ENCODE assay signal across 10 mouse cellular contexts in genomic region chr10:95489653-95490052, GRCm38 (mm10). TPM values are rescaled to one million over a fixed set of nuclear protein-coding genes. Genes with fewer than 3 reads are reported as not detected.
DNase-seq lines count a peak whose midpoint lies in the region; ATAC-seq and TF ChIP-seq lines count a peak whose summit lies in the region.
"Had no signal": no experiment of that assay in that cellular context is flagged by ENCODE, and none has a peak within 500 bp of the region (broad histone marks: within the 10 kb centered on the region; RNA-seq: fewer than 3 reads in every experiment).

No protein-coding gene starts in this region.

- DNase-seq in forebrain, postnatal 0 days: no peak
- no peak for DNase-seq in forebrain, embryonic 10.5 days (ENCODE audit: extremely low spot score, low spot score)
- DNase-seq in ovary, postnatal 36 days (ENCODE audit: low spot score): peak; percentile 28
- DNase-seq in ovary, postnatal 10 days (ENCODE audit: low spot score): no peak
- peak; percentile 46 for DNase-seq in adipocyte (ENCODE audit: low spot score)
- DNase-seq in liver, postnatal 0 days: peak; percentile 53
- no peak for DNase-seq in midbrain, embryonic 10.5 days (ENCODE audit: low spot score)

- H3K4me3 ChIP-seq in forebrain, postnatal 0 days (ENCODE audit: low read depth, low read length): no peak overlapping the region
- no peak overlapping the region for H3K4me3 ChIP-seq in forebrain, embryonic 10.5 days
- no peak overlapping the region for H3K4me3 ChIP-seq in liver, postnatal 0 days (ENCODE audit: low read depth, low read length)
- H3K4me3 ChIP-seq in midbrain, embryonic 10.5 days: no peak overlapping the region
- H3K4me3 ChIP-seq: heart, embryonic 15.5 days had no signal

- no peaks in the 10 kb centered on the region for H3K4me1 ChIP-seq in forebrain, postnatal 0 days (ENCODE audit: insufficient read depth)
- H3K4me1 ChIP-seq in forebrain, embryonic 10.5 days: no peaks in the 10 kb centered on the region
- no peaks in the 10 kb centered on the region for H3K4me1 ChIP-seq in liver, postnatal 0 days (ENCODE audit: insufficient read depth)
- no peaks in the 10 kb centered on the region for H3K4me1 ChIP-seq in midbrain, embryonic 10.5 days
- H3K4me1 ChIP-seq: heart, embryonic 15.5 days had no signal

- no peak overlapping the region for H3K27ac ChIP-seq in forebrain, postnatal 0 days (ENCODE audit: low read depth, low read length)
- no peak overlapping the region for H3K27ac ChIP-seq in forebrain, embryonic 10.5 days
- H3K27ac ChIP-seq in liver, postnatal 0 days (ENCODE audit: low read depth): no peak overlapping the region
- no peak overlapping the region for H3K27ac ChIP-seq in midbrain, embryonic 10.5 days (replicated peaks)
- H3K27ac ChIP-seq: heart, embryonic 15.5 days; macrophage had no signal

- TF ChIP-seq CTCF in forebrain, postnatal 0 days (IDR thresholded peaks at IDR 0.05; ENCODE audit: low read depth): peak; percentile 57
- TF ChIP-seq CTCF in liver, postnatal 0 days (IDR thresholded peaks at IDR 0.05; ENCODE audit: low read depth): peak; percentile 62

- H3K4me2 ChIP-seq in forebrain, postnatal 0 days (ENCODE audit: low read depth): no peak overlapping the region
- H3K4me2 ChIP-seq in liver, postnatal 0 days (ENCODE audit: low read depth, low read length): no peak overlapping the region
- H3K4me2 ChIP-seq: heart, embryonic 15.5 days had no signal

- no peak for TF ChIP-seq EP300 in liver, postnatal 0 days (IDR thresholded peaks at IDR 0.05; ENCODE audit: low read depth)

- 75% methylated on average over 2 of the region's 2 CpGs for WGBS in forebrain, postnatal 0 days
- WGBS in forebrain, embryonic 10.5 days: 88% methylated on average over 2 of the region's 2 CpGs
- 63% methylated on average over 2 of the region's 2 CpGs for WGBS in liver, postnatal 0 days (ENCODE audit: insufficient replicate concordance)
- 94% methylated on average over 2 of the region's 2 CpGs for WGBS in midbrain, embryonic 10.5 days

- ATAC-seq in forebrain, postnatal 0 days: no peak
- no peak for ATAC-seq in liver, postnatal 0 days
- no peak for ATAC-seq in erythroid progenitor cell, adult 5-6 weeks (replicated peaks; ENCODE audit: low FRiP score, poor library complexity, severe bottlenecking)

- peaks cover 82% of the 10 kb centered on the region for H3K36me3 ChIP-seq in forebrain, postnatal 0 days (ENCODE audit: insufficient read depth)
- H3K36me3 ChIP-seq in forebrain, embryonic 10.5 days (replicated peaks): peaks cover 99% of the 10 kb centered on the region
- H3K36me3 ChIP-seq in liver, postnatal 0 days (replicated peaks; ENCODE audit: insufficient read depth, low read length): peaks cover 57% of the 10 kb centered on the region
- peaks cover 99% of the 10 kb centered on the region for H3K36me3 ChIP-seq in midbrain, embryonic 10.5 days

- H3K9me3 ChIP-seq in forebrain, postnatal 0 days (ENCODE audit: low read length): no peaks in the 10 kb centered on the region
- H3K9me3 ChIP-seq in forebrain, embryonic 10.5 days: peaks cover under 1% of the 10 kb centered on the region; the same call in 1 of the 2 replicates
- peaks cover 3% of the 10 kb centered on the region for H3K9me3 ChIP-seq in liver, postnatal 0 days (ENCODE audit: low read length)
- no peaks in the 10 kb centered on the region for H3K9me3 ChIP-seq in midbrain, embryonic 10.5 days (replicated peaks)

- H3K27me3 ChIP-seq in forebrain, postnatal 0 days (ENCODE audit: insufficient read depth, low read length): no peaks in the 10 kb centered on the region
- no peaks in the 10 kb centered on the region for H3K27me3 ChIP-seq in forebrain, embryonic 10.5 days (ENCODE audit: poor library complexity, severe bottlenecking)
- H3K27me3 ChIP-seq in liver, postnatal 0 days (ENCODE audit: insufficient read depth, low read length): no peaks in the 10 kb centered on the region
- H3K27me3 ChIP-seq in midbrain, embryonic 10.5 days (ENCODE audit: low read depth, poor library complexity, severe bottlenecking): no peaks in the 10 kb centered on the region
- H3K27me3 ChIP-seq: heart, embryonic 15.5 days had no signal

- no peak overlapping the region for H3K9ac ChIP-seq in forebrain, postnatal 0 days
- no peak overlapping the region for H3K9ac ChIP-seq in liver, postnatal 0 days (replicated peaks)
- H3K9ac ChIP-seq: heart, embryonic 15.5 days had no signal

RNA-seq across cellular contexts. Expression of gene Mrpl42, which starts 12.1 kb away (rescaled TPM):
- 84.9 and 88.8 TPM in 2 replicates for total RNA-seq in forebrain, postnatal 0 days (2014; rRNA removed)
- polyA plus RNA-seq in forebrain, postnatal 0 days (2015; fragmentation: Nextera tagmentation; extraction: Ambion mirVana): 249 and 300 TPM in 2 replicates
- 381 and 393 TPM in 2 replicates for polyA plus RNA-seq in forebrain, embryonic 10.5 days (2016; fragmentation: Nextera tagmentation; extraction: Ambion mirVana)
- polyA plus RNA-seq in liver, postnatal 0 days (2015; fragmentation: Nextera tagmentation; extraction: Ambion mirVana): 163 and 168 TPM in 2 replicates
- 380 and 398 TPM in 2 replicates for polyA plus RNA-seq in midbrain, embryonic 10.5 days (2016; fragmentation: Nextera tagmentation; extraction: Ambion mirVana)
- 72.5 and 85.8 TPM in 2 replicates for total RNA-seq in erythroid progenitor cell, adult 5-6 weeks (2015; ENCODE audit: low replicate concordance)
- total RNA-seq in erythroid progenitor cell, adult 5-6 weeks (2017; ENCODE audit: low replicate concordance): 31.6 and 34.5 TPM in 2 replicates

RNA-seq across cellular contexts. Expression of gene Ube2n, which starts 25.3 kb away (rescaled TPM):
- total RNA-seq in forebrain, postnatal 0 days (2014; rRNA removed): 222 and 275 TPM in 2 replicates
- 333 and 334 TPM in 2 replicates for polyA plus RNA-seq in forebrain, postnatal 0 days (2015; fragmentation: Nextera tagmentation; extraction: Ambion mirVana)
- 460 and 496 TPM in 2 replicates for polyA plus RNA-seq in forebrain, embryonic 10.5 days (2016; fragmentation: Nextera tagmentation; extraction: Ambion mirVana)
- 92.7 and 94.2 TPM in 2 replicates for polyA plus RNA-seq in liver, postnatal 0 days (2015; fragmentation: Nextera tagmentation; extraction: Ambion mirVana)
- polyA plus RNA-seq in midbrain, embryonic 10.5 days (2016; fragmentation: Nextera tagmentation; extraction: Ambion mirVana): 478 and 483 TPM in 2 replicates
- total RNA-seq in erythroid progenitor cell, adult 5-6 weeks (2015; ENCODE audit: low replicate concordance): 183 and 257 TPM in 2 replicates
- total RNA-seq in erythroid progenitor cell, adult 5-6 weeks (2017; ENCODE audit: low replicate concordance): 59.2 and 65.6 TPM in 2 replicates

Comparison
In these comparisons a context has a peak if more than half of its experiments do, and no peak if none do; other contexts are left out.
1. DNase-seq: peak in ovary, postnatal 36 days (single experiment), adipocyte (single experiment) and liver, postnatal 0 days (single experiment); none in forebrain, postnatal 0 days (single experiment), forebrain, embryonic 10.5 days (single experiment), ovary, postnatal 10 days (single experiment) and midbrain, embryonic 10.5 days (single experiment).